Comparison of ENCODE assay signal across 9 mouse cellular contexts in genomic region chr11:60161146-60161874, GRCm38 (mm10). TPM values are rescaled to one million over a fixed set of nuclear protein-coding genes. Genes with fewer than 3 reads are reported as not detected.
DNase-seq lines count a peak whose midpoint lies in the region; ATAC-seq and TF ChIP-seq lines count a peak whose summit lies in the region.
"Had no signal": no experiment of that assay in that cellular context is flagged by ENCODE, and none has a peak within 500 bp of the region (broad histone marks: within the 10 kb centered on the region; RNA-seq: fewer than 3 reads in every experiment).

No protein-coding gene starts in this region.

- peaks cover 26% of the 10 kb centered on the region for H3K4me1 ChIP-seq in cortical plate, adult 2 months (ENCODE audit: control insufficient read depth, insufficient read depth, low read length)
- H3K4me1 ChIP-seq in hindbrain, embryonic 13.5 days (replicated peaks) = peaks cover 85% of the 10 kb centered on the region
- peaks cover 79% of the 10 kb centered on the region for H3K4me1 ChIP-seq in neural tube, embryonic 15.5 days
- H3K4me1 ChIP-seq in lung, postnatal 0 days (ENCODE audit: insufficient read depth, low read depth, low read length) = peaks cover 14% of the 10 kb centered on the region; the same call in 1 of the 2 replicates

- H3K9me3 ChIP-seq in hindbrain, embryonic 13.5 days = no peaks in the 10 kb centered on the region
- H3K9me3 ChIP-seq in neural tube, embryonic 15.5 days (replicated peaks) = no peaks in the 10 kb centered on the region
- H3K9me3 ChIP-seq in lung, postnatal 0 days (ENCODE audit: low read length) = no peaks in the 10 kb centered on the region

- TF ChIP-seq CTCF in cortical plate, adult 2 months (IDR thresholded peaks at IDR 0.05; ENCODE audit: extremely low read depth, insufficient read depth, low read length) = no peak
- TF ChIP-seq CTCF in lung, postnatal 0 days (IDR thresholded peaks at IDR 0.05) = no peak

- no peak for TF ChIP-seq EP300 in lung, postnatal 0 days (IDR thresholded peaks at IDR 0.05)

- 41% methylated on average over 9 of the region's 9 CpGs for WGBS in hindbrain, embryonic 13.5 days
- WGBS in neural tube, embryonic 15.5 days = 42% methylated on average over 9 of the region's 9 CpGs
- WGBS in lung, postnatal 0 days = 53% methylated on average over 9 of the region's 9 CpGs

- H3K36me3 ChIP-seq in hindbrain, embryonic 13.5 days = peaks cover 14% of the 10 kb centered on the region
- H3K36me3 ChIP-seq in neural tube, embryonic 15.5 days = 0 out of 2 replicates have a peak, but pooled peaks cover 2% of the 10 kb centered on the region
- no peaks in the 10 kb centered on the region for H3K36me3 ChIP-seq in lung, postnatal 0 days (ENCODE audit: insufficient read depth, low read length)

- DNase-seq in ES-CJ7 (ENCODE audit: low read depth, low spot score) = peak; percentile 19
- no peak for DNase-seq in lung, postnatal 0 days (ENCODE audit: low spot score)
- DNase-seq in left cerebral cortex, adult 11 months (ENCODE audit: low spot score) = no peak
- DNase-seq: heart, postnatal 36 days; liver, postnatal 0 days had no signal

- TF ChIP-seq POLR2A in cortical plate, adult 2 months (IDR thresholded peaks at IDR 0.05; ENCODE audit: extremely low read depth, insufficient read depth, low read length) = no peak

- no peaks in the 10 kb centered on the region for H3K27me3 ChIP-seq in hindbrain, embryonic 13.5 days
- H3K27me3 ChIP-seq in neural tube, embryonic 15.5 days (replicated peaks) = no peaks in the 10 kb centered on the region
- no peaks in the 10 kb centered on the region for H3K27me3 ChIP-seq in lung, postnatal 0 days (replicated peaks; ENCODE audit: insufficient read depth, low read length)

- ATAC-seq in hindbrain, embryonic 13.5 days (ENCODE audit: low FRiP score) = no peak
- ATAC-seq in neural tube, embryonic 15.5 days (ENCODE audit: low FRiP score) = no peak
- no peak for ATAC-seq in lung, postnatal 0 days
- no peak for ATAC-seq in activated CD4-positive, CD25-positive, alpha-beta regulatory T cell, adult 4 months
- ATAC-seq: liver, postnatal 0 days had no signal

- H3K4me3 ChIP-seq in cortical plate, adult 2 months (ENCODE audit: insufficient read depth, low read length) = no peak overlapping the region
- no peak overlapping the region for H3K4me3 ChIP-seq in hindbrain, embryonic 13.5 days
- no peak overlapping the region for H3K4me3 ChIP-seq in neural tube, embryonic 15.5 days (replicated peaks)
- no peak overlapping the region for H3K4me3 ChIP-seq in lung, postnatal 0 days (ENCODE audit: low read depth, low read length)

- H3K27ac ChIP-seq in cortical plate, adult 2 months (ENCODE audit: insufficient read depth, low read length) = 0 out of 2 replicates have a peak overlapping the region, but pooled peaks have one; percentile 18
- H3K27ac ChIP-seq in hindbrain, embryonic 13.5 days = peak overlapping the region; percentile 81
- peak overlapping the region; percentile 64 for H3K27ac ChIP-seq in neural tube, embryonic 15.5 days (replicated peaks)
- H3K27ac ChIP-seq in lung, postnatal 0 days (ENCODE audit: low read length) = no peak overlapping the region

- peak overlapping the region; percentile 7 for H3K9ac ChIP-seq in hindbrain, embryonic 13.5 days
- no peak overlapping the region for H3K9ac ChIP-seq in neural tube, embryonic 15.5 days (replicated peaks)
- H3K9ac ChIP-seq in lung, postnatal 0 days (replicated peaks; ENCODE audit: low read depth) = no peak overlapping the region
- H3K9ac ChIP-seq: liver, postnatal 0 days had no signal

- no peak overlapping the region for H3K4me2 ChIP-seq in hindbrain, embryonic 13.5 days
- no peak overlapping the region for H3K4me2 ChIP-seq in neural tube, embryonic 15.5 days
- H3K4me2 ChIP-seq in lung, postnatal 0 days (replicated peaks; ENCODE audit: low read depth, low read length) = no peak overlapping the region

RNA-seq across cellular contexts. Expression of gene Rai1, which starts 56.5 kb away (rescaled TPM):
- polyA plus RNA-seq in cortical plate, adult 2 months (2012; rRNA removed) = 41.8 and 41.9 TPM in 2 replicates
- polyA plus RNA-seq in hindbrain, embryonic 13.5 days (2015; fragmentation: Nextera tagmentation; extraction: Ambion mirVana) = 32.6 and 32.7 TPM in 2 replicates
- polyA plus RNA-seq in neural tube, embryonic 15.5 days (2015; fragmentation: Nextera tagmentation; extraction: Ambion mirVana) = 26.5 and 27.4 TPM in 2 replicates
- polyA plus RNA-seq in lung, postnatal 0 days (2015; fragmentation: Nextera tagmentation; extraction: Ambion mirVana) = 13.5 and 16.2 TPM in 2 replicates
- 10 to 100 TPM in 1 of 2 experiments, 1 to 10 TPM in 1; 7.6 to 11.3 TPM for polyA plus RNA-seq in activated CD4-positive, CD25-positive, alpha-beta regulatory T cell, adult 4 months (2017; shearing (Covaris generic))
